Mouse (Mus musculus) midbrain, embryonic 13.5 days (tissue): ENCODE results near the gene Negr1. TPM values are rescaled to one million over a fixed set of nuclear protein-coding genes. Genes with fewer than 3 reads are reported as not detected.

Experiments
- ATAC-seq: fragments of 200-750 bp; cut with Nextera tagmentation; 2 replicates; pipeline ENCODE4 v1.8.0; 2017; ENCODE audit warnings: mild to moderate bottlenecking, moderate TSS enrichment, moderate library complexity
- H3K27ac ChIP-seq: fragments of 300-500 bp; sonication (generic); 2 replicates; pipeline ENCODE4 v1.5.1; 2015; ENCODE audit warnings: inconsistent platforms, mild to moderate bottlenecking, moderate library complexity
- H3K27me3 ChIP-seq: fragments of 300-500 bp; sonication (generic); 2 replicates; pipeline ENCODE4 v1.6.1; 2015; ENCODE audit warnings: mild to moderate bottlenecking, inconsistent platforms
- H3K36me3 ChIP-seq: fragments of 300-500 bp; sonication (generic); 2 replicates; pipeline ENCODE4 v1.6.1; 2015; ENCODE audit warnings: mild to moderate bottlenecking, inconsistent platforms
- H3K4me1 ChIP-seq: fragments of 300-500 bp; sonication (generic); replicated peaks from 2 replicates; pipeline ENCODE4 v1.6.1; 2015; ENCODE audit warnings: inconsistent platforms
- H3K4me2 ChIP-seq: fragments of 300-500 bp; sonication (generic); replicated peaks from 2 replicates; pipeline ENCODE4 v1.6.1; 2015; ENCODE audit warnings: moderate library complexity, mild to moderate bottlenecking, inconsistent platforms
- H3K4me3 ChIP-seq: fragments of 300-500 bp; sonication (generic); replicated peaks from 2 replicates; pipeline ENCODE4 v1.5.1; 2015; ENCODE audit warnings: mild to moderate bottlenecking, inconsistent platforms
- H3K9ac ChIP-seq: fragments of 300-500 bp; sonication (generic); replicated peaks from 2 replicates; pipeline ENCODE4 v1.6.1; 2015; ENCODE audit warnings: mild to moderate bottlenecking, inconsistent platforms
- H3K9me3 ChIP-seq: fragments of 300-500 bp; sonication (generic); 2 replicates; pipeline ENCODE4 v1.6.1; 2016; ENCODE audit warnings: mild to moderate bottlenecking, inconsistent platforms
- WGBS: fragments of 180-500 bp; shearing (Covaris S2); methylation state at CpG from one replicate; pipeline ENCODE4 v1.1.7; 2015; 5-methylcytosine and 5-hydroxymethylcytosine counted together
- polyA plus RNA-seq: library from polyadenylated mRNA; unstranded; fragments of >200 nt; fragmentation: Nextera tagmentation; extraction: Ambion mirVana; gene quantifications from 2 replicates; pipeline ENCODE4 v1.2.1, GENCODE M21; 2015

The Negr1 gene
- polyA plus RNA-seq, 1 experiment from 2014 or later, result 34.1 TPM

DNA sequence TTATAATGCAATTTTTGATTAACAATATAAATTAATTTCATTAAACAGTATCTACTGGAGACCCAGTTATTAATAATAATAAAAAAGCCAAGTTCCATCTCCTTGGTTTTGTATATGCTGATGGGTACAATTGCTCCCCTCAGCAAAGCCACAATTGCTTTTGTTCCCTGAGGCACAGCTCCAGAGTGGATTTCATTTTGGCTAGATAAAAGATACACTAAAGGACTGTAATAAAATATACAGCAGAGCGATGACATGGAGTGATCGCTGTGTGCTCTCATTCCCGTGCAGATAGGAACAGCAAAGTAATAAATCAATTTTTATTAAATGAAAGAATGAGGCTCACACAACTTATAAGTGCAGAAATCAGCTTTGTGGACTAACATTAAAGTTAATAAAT is 325.3 kb downstream of the Negr1 start:
- Histone ChIP-seq H3K4me2 (no peak overlapping the region), H3K9ac (no peak overlapping the region), H3K9me3 (no peaks in the 10 kb centered on the region), H3K36me3 (no peaks in the 10 kb centered on the region), H3K4me1 (no peaks in the 10 kb centered on the region), H3K4me3 (no peak overlapping the region), H3K27me3 (no peaks in the 10 kb centered on the region), H3K27ac (no peak overlapping the region)
- ATAC-seq, result no peak
- 72% methylated on average over 3 of the region's 3 CpGs for WGBS

DNA sequence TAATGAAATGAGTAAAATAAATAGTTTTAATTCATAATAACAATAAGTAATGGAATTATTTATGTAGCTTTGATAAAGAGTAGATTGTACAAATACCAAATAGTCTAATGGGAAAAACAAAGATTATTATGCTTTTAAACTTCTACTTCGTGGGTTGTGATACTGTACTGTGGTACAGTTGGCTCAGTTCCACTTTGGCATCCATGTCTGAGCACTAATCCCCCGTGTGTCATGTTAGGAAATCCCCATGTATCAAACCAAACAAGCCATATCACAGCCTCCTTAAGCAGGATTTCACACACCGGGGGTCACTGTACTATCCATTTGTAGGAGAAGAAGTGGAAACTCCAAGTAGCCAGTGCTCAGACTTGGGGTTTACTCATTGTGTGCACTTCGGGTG is 329.4 kb downstream of the Negr1 start:
- no peak overlapping the region for H3K9ac ChIP-seq
- WGBS, result 69% methylated on average over 4 of the region's 4 CpGs
- no peaks in the 10 kb centered on the region for H3K9me3 ChIP-seq
- H3K27ac ChIP-seq, result no peak overlapping the region
- no peak overlapping the region for H3K4me2 ChIP-seq
- H3K27me3 ChIP-seq, result no peaks in the 10 kb centered on the region
- H3K4me3 ChIP-seq, result no peak overlapping the region
- H3K36me3 ChIP-seq, result no peaks in the 10 kb centered on the region
- ATAC-seq, result no peak
- peaks cover 8% of the 10 kb centered on the region for H3K4me1 ChIP-seq

GRCm38 (mm10) chr3:156895322-156895721 is 333.7 kb downstream of the Negr1 start:
- no peaks in the 10 kb centered on the region for H3K27me3 ChIP-seq
- ATAC-seq, result peak; percentile 43; the same call in 1 of the 2 replicates
- H3K4me2 ChIP-seq, result no peak overlapping the region
- no peak overlapping the region for H3K4me3 ChIP-seq
- H3K9me3 ChIP-seq, result no peaks in the 10 kb centered on the region
- peaks cover 14% of the 10 kb centered on the region for H3K4me1 ChIP-seq
- 44% methylated on average over 4 of the region's 4 CpGs for WGBS
- H3K27ac ChIP-seq, result peak overlapping the region; percentile 59
- H3K9ac ChIP-seq, result no peak overlapping the region
- no peaks in the 10 kb centered on the region for H3K36me3 ChIP-seq

DNA sequence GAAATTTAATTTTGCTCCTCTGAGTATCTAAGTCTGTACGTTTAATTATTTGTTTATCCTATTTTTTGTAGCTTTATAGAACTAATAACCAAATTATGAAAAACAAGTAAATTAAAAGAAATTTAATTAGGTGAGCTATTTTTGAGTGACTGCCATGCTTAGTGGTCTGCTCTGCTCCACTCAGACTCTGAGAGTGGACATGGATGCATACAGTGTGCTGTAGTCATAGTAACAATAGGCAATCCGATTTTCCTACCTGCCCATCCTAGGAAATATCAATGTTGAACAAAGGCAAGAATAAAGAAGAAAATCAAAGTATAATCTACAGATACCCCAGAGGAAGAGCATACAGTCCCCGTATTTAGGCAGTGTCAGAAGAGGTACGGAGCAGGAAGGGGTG is 334.5 kb downstream of the Negr1 start:
- Histone ChIP-seq H3K9ac (no peak overlapping the region), H3K4me2 (no peak overlapping the region), H3K9me3 (no peaks in the 10 kb centered on the region), H3K36me3 (no peaks in the 10 kb centered on the region), H3K4me1 (peaks cover 14% of the 10 kb centered on the region), H3K27ac (no peak overlapping the region; the same call in 1 of the 2 replicates), H3K4me3 (no peak overlapping the region), H3K27me3 (no peaks in the 10 kb centered on the region)
- 75% methylated on average over 4 of the region's 4 CpGs for WGBS
- ATAC-seq, result peak; percentile 67

- Histone ChIP-seq H3K27me3 (no peaks in the 10 kb centered on the region), H3K9ac (no peak overlapping the region), H3K4me2 (no peak overlapping the region), H3K4me3 (no peak overlapping the region), H3K9me3 (no peaks in the 10 kb centered on the region), H3K4me1 (peaks cover 14% of the 10 kb centered on the region), H3K36me3 (no peaks in the 10 kb centered on the region), H3K27ac (no peak overlapping the region; the same call in 1 of the 2 replicates)
- 62% methylated on average over 1 of the region's 1 CpGs for WGBS
- no peak for ATAC-seq
Observed at GRCm38 (mm10) chr3:156896552-156896951, 335.0 kb downstream of the Negr1 start.

- Histone ChIP-seq H3K36me3 (no peaks in the 10 kb centered on the region), H3K4me2 (no peak overlapping the region), H3K9me3 (no peaks in the 10 kb centered on the region), H3K27me3 (no peaks in the 10 kb centered on the region), H3K4me3 (no peak overlapping the region), H3K9ac (no peak overlapping the region), H3K4me1 (peaks cover 14% of the 10 kb centered on the region; the same call in 1 of the 2 replicates), H3K27ac (no peak overlapping the region)
- ATAC-seq, result no peak
- WGBS, result 94% methylated on average over 3 of the region's 3 CpGs
Observed at GRCm38 (mm10) chr3:156901140-156901539, 339.5 kb downstream of the Negr1 start.

DNA sequence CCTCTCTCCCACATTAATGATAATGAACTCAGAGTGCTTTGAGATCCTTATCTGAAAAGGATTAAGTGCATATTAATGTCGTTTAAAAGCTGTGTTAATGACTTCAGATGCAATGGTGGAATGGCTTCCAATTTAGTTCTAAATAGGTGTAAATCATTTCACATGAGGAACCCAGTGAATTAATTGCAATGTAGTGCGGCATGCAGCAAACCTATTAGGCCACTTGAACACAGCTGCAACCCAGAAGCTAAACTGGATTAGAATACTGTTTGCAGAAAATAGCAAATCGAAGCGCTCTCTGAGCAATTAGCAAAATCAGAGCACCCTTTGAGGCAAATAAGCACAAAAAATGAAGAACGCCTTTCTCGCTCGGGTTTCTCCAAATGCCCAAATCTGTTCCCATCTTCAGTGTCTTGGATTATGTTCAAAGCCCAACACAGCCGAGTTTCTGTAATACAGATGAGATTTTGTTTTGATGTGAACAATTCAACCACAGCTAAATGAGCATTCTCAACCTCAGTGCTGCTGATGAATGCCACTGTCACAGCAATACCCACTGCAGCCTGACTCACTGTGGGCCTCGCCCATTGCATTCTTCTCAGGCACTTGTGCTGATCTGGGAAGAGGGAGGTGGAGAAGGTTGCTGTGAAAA is 342.5 kb downstream of the Negr1 start:
- no peaks in the 10 kb centered on the region for H3K9me3 ChIP-seq
- no peak overlapping the region for H3K4me2 ChIP-seq
- H3K4me3 ChIP-seq, result no peak overlapping the region
- H3K27ac ChIP-seq, result peak overlapping the region; percentile 51
- peaks cover 9% of the 10 kb centered on the region; the same call in 1 of the 2 replicates for H3K4me1 ChIP-seq
- 50% methylated on average over 9 of the region's 9 CpGs for WGBS
- H3K9ac ChIP-seq, result no peak overlapping the region
- H3K36me3 ChIP-seq, result no peaks in the 10 kb centered on the region
- no peaks in the 10 kb centered on the region for H3K27me3 ChIP-seq
- ATAC-seq, result peak; percentile 82

DNA sequence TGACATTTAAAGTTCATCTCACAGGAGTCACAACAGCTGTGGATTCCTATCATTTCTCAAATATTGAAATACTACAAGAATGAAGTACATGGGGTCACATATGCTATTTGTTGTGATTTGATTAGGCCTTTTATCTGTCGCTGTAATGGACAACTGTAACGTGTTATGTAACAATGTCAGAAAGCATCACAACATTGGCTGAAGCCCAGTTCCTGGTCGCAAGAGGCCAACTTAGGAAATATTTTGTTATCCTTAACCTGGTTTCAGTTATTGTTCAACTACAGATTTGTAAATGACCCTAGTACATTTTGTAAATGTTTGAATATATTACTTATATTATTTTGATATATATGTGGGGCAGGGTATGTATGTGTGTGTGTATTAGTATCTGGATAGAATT is 351.2 kb downstream of the Negr1 start:
- Histone ChIP-seq H3K27me3 (no peaks in the 10 kb centered on the region), H3K9me3 (no peaks in the 10 kb centered on the region), H3K27ac (no peak overlapping the region), H3K36me3 (no peaks in the 10 kb centered on the region), H3K4me3 (no peak overlapping the region), H3K4me1 (no peaks in the 10 kb centered on the region), H3K9ac (no peak overlapping the region), H3K4me2 (no peak overlapping the region)
- 93% methylated on average over 3 of the region's 3 CpGs for WGBS
- ATAC-seq, result no peak

- no peak overlapping the region for H3K9ac ChIP-seq
- ATAC-seq, result no peak
- H3K4me2 ChIP-seq, result no peak overlapping the region
- H3K36me3 ChIP-seq, result no peaks in the 10 kb centered on the region
- H3K4me3 ChIP-seq, result no peak overlapping the region
- H3K9me3 ChIP-seq, result no peaks in the 10 kb centered on the region
- 0 out of 2 replicates have a peak, but pooled peaks cover 3% of the 10 kb centered on the region for H3K4me1 ChIP-seq
- no peak overlapping the region for H3K27ac ChIP-seq
- H3K27me3 ChIP-seq, result no peaks in the 10 kb centered on the region
Observed at GRCm38 (mm10) chr3:156921369-156921768, 359.8 kb downstream of the Negr1 start.

DNA sequence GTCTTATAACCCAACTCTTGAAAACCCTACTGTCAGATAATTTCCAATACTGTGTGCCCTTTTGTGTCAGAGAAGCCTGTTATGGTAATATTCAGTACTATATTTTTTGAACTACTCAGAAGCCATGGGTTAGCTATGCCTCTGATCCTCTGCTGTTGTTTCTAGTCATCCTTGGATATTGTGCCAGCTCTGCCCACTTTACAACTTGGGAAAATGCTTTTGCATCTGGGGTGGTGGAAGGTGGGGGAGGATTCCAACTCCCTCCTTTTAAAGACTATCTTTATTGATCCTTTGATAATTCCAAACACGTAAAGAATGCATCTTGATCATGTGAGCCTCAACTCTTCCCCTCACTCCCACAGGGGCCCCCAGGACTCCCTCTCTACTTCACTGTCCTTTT is 361.6 kb downstream of the Negr1 start:
- Histone ChIP-seq H3K27ac (no peak overlapping the region), H3K36me3 (no peaks in the 10 kb centered on the region), H3K9ac (no peak overlapping the region), H3K27me3 (no peaks in the 10 kb centered on the region), H3K4me3 (no peak overlapping the region), H3K4me1 (0 out of 2 replicates have a peak, but pooled peaks cover 3% of the 10 kb centered on the region), H3K4me2 (no peak overlapping the region), H3K9me3 (no peaks in the 10 kb centered on the region)
- ATAC-seq, result no peak
- 81% methylated on average over 1 of the region's 1 CpGs for WGBS

GRCm38 (mm10) chr3:156925102-156925501 is 363.5 kb downstream of the Negr1 start:
- Histone ChIP-seq H3K36me3 (no peaks in the 10 kb centered on the region), H3K9me3 (no peaks in the 10 kb centered on the region), H3K27ac (no peak overlapping the region), H3K4me1 (0 out of 2 replicates have a peak, but pooled peaks cover 3% of the 10 kb centered on the region), H3K27me3 (no peaks in the 10 kb centered on the region), H3K9ac (no peak overlapping the region), H3K4me3 (no peak overlapping the region), H3K4me2 (no peak overlapping the region)
- ATAC-seq, result no peak
- WGBS, result 96% methylated on average over 5 of the region's 5 CpGs

DNA sequence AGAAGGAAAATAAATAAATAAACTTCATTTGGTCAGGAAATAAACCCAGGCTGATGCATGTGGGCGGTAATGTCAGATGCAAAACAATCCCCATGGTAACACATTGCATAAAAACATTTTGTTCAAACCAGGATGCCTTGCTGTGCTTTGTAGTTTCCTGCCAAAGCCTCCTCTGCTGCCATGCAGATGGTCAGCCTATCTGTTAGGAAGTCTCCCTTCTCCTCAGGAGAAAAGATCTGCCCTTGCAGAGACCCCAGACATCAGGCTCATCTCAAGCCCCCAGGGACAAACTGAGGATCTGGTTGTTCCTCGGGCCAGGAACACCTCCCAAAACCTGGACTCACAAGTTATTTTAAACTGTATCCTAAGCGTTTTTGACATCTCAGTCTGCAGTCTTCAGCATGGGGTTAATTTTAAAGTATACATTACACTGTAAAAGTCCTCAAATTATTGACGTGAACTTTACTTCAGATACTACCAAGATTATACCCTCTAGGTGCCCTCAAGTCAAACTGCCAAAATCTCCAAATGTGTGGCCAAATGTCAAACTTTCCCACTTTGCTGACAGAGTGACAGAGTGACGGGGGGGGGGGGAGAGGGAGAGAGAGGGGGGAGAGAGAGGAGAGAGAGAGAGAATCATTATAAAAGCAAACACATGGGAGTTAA is 366.9 kb downstream of the Negr1 start:
- H3K4me3 ChIP-seq, result no peak overlapping the region
- H3K9ac ChIP-seq, result no peak overlapping the region
- no peak for ATAC-seq
- H3K4me2 ChIP-seq, result no peak overlapping the region
- H3K9me3 ChIP-seq, result no peaks in the 10 kb centered on the region
- H3K27ac ChIP-seq, result no peak overlapping the region
- H3K4me1 ChIP-seq, result no peaks in the 10 kb centered on the region
- 77% methylated on average over 5 of the region's 5 CpGs for WGBS
- no peaks in the 10 kb centered on the region for H3K27me3 ChIP-seq
- H3K36me3 ChIP-seq, result no peaks in the 10 kb centered on the region

DNA sequence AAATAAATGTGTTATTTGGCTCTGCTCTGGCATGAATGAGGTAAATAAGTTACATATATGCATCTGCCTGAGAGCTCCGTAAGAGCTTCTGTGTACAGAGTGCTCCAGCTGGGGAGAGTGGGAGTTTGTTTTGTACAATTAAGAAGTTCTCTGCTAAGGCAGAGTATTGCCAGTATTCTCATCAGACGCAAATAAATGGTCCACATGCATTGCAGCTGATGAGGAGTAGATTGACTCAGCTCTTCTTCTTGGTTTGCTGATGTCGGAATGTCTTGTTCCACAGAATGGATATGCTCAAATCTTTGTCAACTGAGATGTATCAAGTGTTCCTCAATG is 367.4 kb downstream of the Negr1 start:
- Histone ChIP-seq H3K4me3 (no peak overlapping the region), H3K36me3 (no peaks in the 10 kb centered on the region), H3K9ac (no peak overlapping the region), H3K4me2 (no peak overlapping the region), H3K4me1 (no peaks in the 10 kb centered on the region), H3K27ac (no peak overlapping the region), H3K27me3 (no peaks in the 10 kb centered on the region), H3K9me3 (no peaks in the 10 kb centered on the region)
- no peak for ATAC-seq
- 88% methylated on average over 3 of the region's 3 CpGs for WGBS
